Mouse (Mus musculus): ENCODE measurements at regions not wholly inside any gene's neighbourhood (a gene's known extent, or its start where the extent isn't known, plus 50 kb on each side); places are given as distances from the start of the nearest gene placed in this dataset.

- Histone ChIP-seq H3K36me3 (replicated peaks) (no peaks in the 10 kb centered on the region), H3K4me2 (no peak overlapping the region), H3K27ac (no peak overlapping the region), H3K9ac (no peak overlapping the region), H3K4me1 (no peaks in the 10 kb centered on the region; the same call in 1 of the 2 replicates), H3K4me3 (replicated peaks) (no peak overlapping the region), H3K9me3 (no peaks in the 10 kb centered on the region), H3K27me3 (no peaks in the 10 kb centered on the region)
- 65% methylated on average over 2 of the region's 2 CpGs for WGBS
- no peak for ATAC-seq (ENCODE audit: low FRiP score)
Observed at GRCm38 (mm10) chr9:52333884-52334283, 165.5 kb upstream of the Zc3h12c start.

GRCm38 (mm10) chr9:52331748-52332147 lies 163.4 kb upstream of the Zc3h12c start:
- WGBS: 88% methylated on average over 1 of the region's 1 CpGs
- H3K4me3 ChIP-seq (replicated peaks): no peak overlapping the region
- no peak overlapping the region for H3K27ac ChIP-seq
- no peaks in the 10 kb centered on the region for H3K9me3 ChIP-seq
- ATAC-seq (ENCODE audit: low FRiP score): no peak
- no peak overlapping the region for H3K4me2 ChIP-seq
- H3K4me1 ChIP-seq: no peaks in the 10 kb centered on the region
- H3K36me3 ChIP-seq (replicated peaks): no peaks in the 10 kb centered on the region
- H3K27me3 ChIP-seq: no peaks in the 10 kb centered on the region
- H3K9ac ChIP-seq: no peak overlapping the region

- ATAC-seq (ENCODE audit: low FRiP score): no peak
- Histone ChIP-seq H3K4me2 (no peak overlapping the region), H3K9me3 (no peaks in the 10 kb centered on the region), H3K4me1 (no peaks in the 10 kb centered on the region), H3K9ac (no peak overlapping the region), H3K27ac (no peak overlapping the region), H3K27me3 (no peaks in the 10 kb centered on the region), H3K4me3 (replicated peaks) (no peak overlapping the region), H3K36me3 (replicated peaks) (no peaks in the 10 kb centered on the region)
- 78% methylated on average over 3 of the region's 3 CpGs for WGBS
Observed at GRCm38 (mm10) chr9:52330652-52331051, 162.3 kb upstream of the Zc3h12c start.

GRCm38 (mm10) chr9:52324347-52324746 lies 156.0 kb upstream of the Zc3h12c start:
- no peak overlapping the region for H3K4me3 ChIP-seq (replicated peaks)
- H3K36me3 ChIP-seq (replicated peaks): no peaks in the 10 kb centered on the region
- H3K27ac ChIP-seq: no peak overlapping the region
- no peak overlapping the region for H3K9ac ChIP-seq
- H3K27me3 ChIP-seq: no peaks in the 10 kb centered on the region
- no peak overlapping the region for H3K4me2 ChIP-seq
- no peaks in the 10 kb centered on the region for H3K4me1 ChIP-seq
- 89% methylated on average over 2 of the region's 2 CpGs for WGBS
- H3K9me3 ChIP-seq: no peaks in the 10 kb centered on the region
- no peak for ATAC-seq (ENCODE audit: low FRiP score)

- Histone ChIP-seq H3K4me2 (no peak overlapping the region), H3K36me3 (replicated peaks) (no peaks in the 10 kb centered on the region), H3K27ac (no peak overlapping the region), H3K4me3 (replicated peaks) (no peak overlapping the region), H3K4me1 (no peaks in the 10 kb centered on the region), H3K9ac (no peak overlapping the region), H3K27me3 (no peaks in the 10 kb centered on the region), H3K9me3 (no peaks in the 10 kb centered on the region)
- 89% methylated on average over 1 of the region's 1 CpGs for WGBS
- ATAC-seq (ENCODE audit: low FRiP score): no peak
Observed at GRCm38 (mm10) chr9:52323757-52324156, 155.4 kb upstream of the Zc3h12c start.

- 87% methylated on average over 6 of the region's 6 CpGs for WGBS
Observed at GRCm38 (mm10) chr9:52323226-52323625, 154.9 kb upstream of the Zc3h12c start.

GRCm38 (mm10) chr9:52301521-52301920 lies 133.1 kb upstream of the Zc3h12c start:
- H3K4me3 ChIP-seq (replicated peaks): no peak overlapping the region
- H3K36me3 ChIP-seq (replicated peaks): no peaks in the 10 kb centered on the region
- H3K27ac ChIP-seq: no peak overlapping the region
- no peaks in the 10 kb centered on the region for H3K9me3 ChIP-seq
- H3K27me3 ChIP-seq: no peaks in the 10 kb centered on the region
- no peak for ATAC-seq (ENCODE audit: low FRiP score)
- H3K4me1 ChIP-seq: no peaks in the 10 kb centered on the region
- no peak overlapping the region for H3K4me2 ChIP-seq
- 96% methylated on average over 6 of the region's 6 CpGs for WGBS
- no peak overlapping the region for H3K9ac ChIP-seq

More at GRCm38 (mm10) chr9:52323226-52323625, 154.9 kb upstream of the Zc3h12c start:
- H3K36me3 ChIP-seq (replicated peaks): no peaks in the 10 kb centered on the region
- no peaks in the 10 kb centered on the region for H3K27me3 ChIP-seq
- no peak overlapping the region for H3K27ac ChIP-seq
- H3K9ac ChIP-seq: no peak overlapping the region
- H3K4me1 ChIP-seq: no peaks in the 10 kb centered on the region
- no peaks in the 10 kb centered on the region for H3K9me3 ChIP-seq
- H3K4me3 ChIP-seq (replicated peaks): no peak overlapping the region
- H3K4me2 ChIP-seq: no peak overlapping the region
- ATAC-seq (ENCODE audit: low FRiP score): no peak

GRCm38 (mm10) chr9:52298329-52298728 lies 130.0 kb upstream of the Zc3h12c start:
- Histone ChIP-seq H3K9ac (no peak overlapping the region), H3K4me3 (replicated peaks) (no peak overlapping the region), H3K9me3 (no peaks in the 10 kb centered on the region), H3K36me3 (replicated peaks) (no peaks in the 10 kb centered on the region), H3K27ac (no peak overlapping the region), H3K4me2 (no peak overlapping the region), H3K27me3 (no peaks in the 10 kb centered on the region), H3K4me1 (no peaks in the 10 kb centered on the region)
- WGBS: 8% methylated on average over 6 of the region's 6 CpGs
- ATAC-seq (ENCODE audit: low FRiP score): peak; percentile 63; the same call in 1 of the 2 replicates

- H3K36me3 ChIP-seq (replicated peaks): no peaks in the 10 kb centered on the region
- no peaks in the 10 kb centered on the region for H3K9me3 ChIP-seq
- WGBS: 85% methylated on average over 8 of the region's 8 CpGs
- no peaks in the 10 kb centered on the region for H3K4me1 ChIP-seq
- ATAC-seq (ENCODE audit: low FRiP score): no peak
- no peak overlapping the region for H3K4me2 ChIP-seq
- H3K27me3 ChIP-seq: no peaks in the 10 kb centered on the region
- no peak overlapping the region for H3K9ac ChIP-seq
- H3K27ac ChIP-seq: no peak overlapping the region
- no peak overlapping the region for H3K4me3 ChIP-seq (replicated peaks)
Observed at GRCm38 (mm10) chr9:52294699-52295098, 126.3 kb upstream of the Zc3h12c start.

- H3K27ac ChIP-seq: no peak overlapping the region
- peaks cover 9% of the 10 kb centered on the region for H3K4me1 ChIP-seq
- 0 out of 2 replicates have a peak, but pooled peaks cover 4% of the 10 kb centered on the region for H3K27me3 ChIP-seq
- no peak for ATAC-seq (ENCODE audit: low FRiP score)
- no peaks in the 10 kb centered on the region for H3K9me3 ChIP-seq
- 81% methylated on average over 4 of the region's 4 CpGs for WGBS
- H3K4me3 ChIP-seq (replicated peaks): no peak overlapping the region
- H3K36me3 ChIP-seq (replicated peaks): no peaks in the 10 kb centered on the region
- H3K4me2 ChIP-seq: no peak overlapping the region
- no peak overlapping the region for H3K9ac ChIP-seq
Observed at GRCm38 (mm10) chr9:52289069-52289468, 120.7 kb upstream of the Zc3h12c start.

GRCm38 (mm10) chr9:52287761-52288275 lies 119.4 kb upstream of the Zc3h12c start:
- Histone ChIP-seq H3K9ac (no peak overlapping the region), H3K4me3 (replicated peaks) (no peak overlapping the region), H3K4me2 (no peak overlapping the region), H3K36me3 (replicated peaks) (no peaks in the 10 kb centered on the region), H3K27me3 (0 out of 2 replicates have a peak, but pooled peaks cover 4% of the 10 kb centered on the region), H3K27ac (no peak overlapping the region), H3K9me3 (no peaks in the 10 kb centered on the region), H3K4me1 (peaks cover 9% of the 10 kb centered on the region)
- no peak for ATAC-seq (ENCODE audit: low FRiP score)
- 79% methylated on average over 7 of the region's 7 CpGs for WGBS

- H3K4me2 ChIP-seq: peak overlapping the region; percentile 54
- 0 out of 2 replicates have a peak overlapping the region, but pooled peaks have one; percentile 39 for H3K9ac ChIP-seq
- peaks cover 9% of the 10 kb centered on the region for H3K4me1 ChIP-seq
- H3K4me3 ChIP-seq (replicated peaks): peak overlapping the region; percentile 29
- WGBS: 8% methylated on average over 10 of the region's 10 CpGs
- H3K27me3 ChIP-seq: 0 out of 2 replicates have a peak, but pooled peaks cover 4% of the 10 kb centered on the region
- H3K36me3 ChIP-seq (replicated peaks): no peaks in the 10 kb centered on the region
- ATAC-seq (ENCODE audit: low FRiP score): 0 out of 2 replicates have a peak, but pooled peaks have one; percentile 36
- H3K9me3 ChIP-seq: no peaks in the 10 kb centered on the region
- no peak overlapping the region for H3K27ac ChIP-seq
Observed at GRCm38 (mm10) chr9:52287246-52287651, 118.9 kb upstream of the Zc3h12c start.

GRCm38 (mm10) chr9:52286104-52286503 lies 117.7 kb upstream of the Zc3h12c start:
- no peaks in the 10 kb centered on the region for H3K9me3 ChIP-seq
- peaks cover 9% of the 10 kb centered on the region for H3K4me1 ChIP-seq
- H3K27ac ChIP-seq: no peak overlapping the region
- 18% methylated on average over 1 of the region's 1 CpGs for WGBS
- no peak overlapping the region for H3K4me3 ChIP-seq (replicated peaks)
- H3K9ac ChIP-seq: no peak overlapping the region
- ATAC-seq (ENCODE audit: low FRiP score): no peak; the same call in 1 of the 2 replicates
- no peak overlapping the region for H3K4me2 ChIP-seq
- H3K36me3 ChIP-seq (replicated peaks): no peaks in the 10 kb centered on the region
- H3K27me3 ChIP-seq: 0 out of 2 replicates have a peak, but pooled peaks cover 4% of the 10 kb centered on the region

All from forebrain, embryonic 12.5 days (tissue).